Comparison of ENCODE assay signal across 14 mouse cellular contexts in the genomic region with DNA sequence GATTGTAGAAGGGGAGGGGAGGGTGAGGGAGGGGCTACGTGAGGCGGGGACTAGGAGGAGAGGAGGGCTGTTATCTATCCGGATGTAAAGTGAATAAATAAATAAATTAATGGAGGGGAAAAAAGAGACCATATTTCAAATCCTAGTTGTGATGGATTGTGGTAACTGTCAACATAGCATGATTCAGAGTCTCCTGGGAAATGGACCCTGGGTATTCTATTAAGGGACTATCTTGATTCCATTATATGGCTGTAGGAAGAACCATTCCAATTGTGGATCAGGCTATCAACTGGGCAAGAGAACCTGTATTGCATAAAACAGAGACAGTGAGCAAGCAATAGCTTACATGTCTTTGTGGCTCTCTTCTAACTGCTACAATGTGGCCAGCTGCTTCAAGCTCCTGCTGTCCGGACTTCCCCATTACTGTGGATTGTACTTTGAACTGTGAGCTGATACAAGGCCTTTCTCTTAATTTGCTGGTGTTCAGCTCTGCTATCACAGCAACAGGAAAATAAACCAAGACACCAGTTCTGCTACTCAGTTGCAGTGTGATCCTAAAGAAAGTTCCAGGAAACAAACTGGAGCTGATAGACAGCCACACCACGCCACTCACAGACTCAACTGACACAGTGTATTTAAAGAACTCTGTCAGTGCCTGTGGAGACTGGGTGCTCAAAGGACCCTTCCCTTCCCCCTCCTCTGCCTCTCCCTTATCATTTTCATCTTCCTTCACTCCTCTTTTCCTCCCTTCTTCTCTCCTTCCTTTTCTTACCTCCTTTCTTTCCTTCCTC.
DNase-seq lines count a peak whose midpoint lies in the region; ATAC-seq lines count a peak whose summit lies in the region.
"Had no signal": no experiment of that assay in that cellular context is flagged by ENCODE, and none has a peak within 500 bp of the region (broad histone marks: within the 10 kb centered on the region; RNA-seq: fewer than 3 reads in every experiment).

No protein-coding gene starts in this region.

- 17% methylated on average over 5 of the region's 5 CpGs for WGBS in liver, embryonic 13.5 days (ENCODE audit: insufficient replicate concordance)
- 39% methylated on average over 5 of the region's 5 CpGs for WGBS in stomach, embryonic 15.5 days

- no peak overlapping the region for H3K9ac ChIP-seq in liver, embryonic 13.5 days
- H3K9ac ChIP-seq in stomach, embryonic 15.5 days, result no peak overlapping the region
- H3K9ac ChIP-seq: neural tube, embryonic 12.5 days had no signal

- peak; percentile 20 to 36 for DNase-seq in kidney, postnatal 36 days
- DNase-seq in kidney, postnatal 10 days, result no peak
- no peak for DNase-seq in liver, embryonic 13.5 days
- no peak for DNase-seq in cerebellum, postnatal 14 days
- no peak for DNase-seq in cerebellum, postnatal 4 days (ENCODE audit: low spot score in 2 of 2)
- DNase-seq in cerebellum, adult 9-11 months, result no peak
- DNase-seq: cerebellum, adult 18-20 months; kidney, postnatal 25 days; midbrain, embryonic 14.5 days had no signal

- no peaks in the 10 kb centered on the region for H3K36me3 ChIP-seq in liver, embryonic 13.5 days
- no peaks in the 10 kb centered on the region for H3K36me3 ChIP-seq in stomach, embryonic 15.5 days
- H3K36me3 ChIP-seq: heart, embryonic 10.5 days; neural tube, embryonic 12.5 days had no signal

- no peak overlapping the region for H3K4me3 ChIP-seq in liver, embryonic 13.5 days (replicated peaks)
- H3K4me3 ChIP-seq in stomach, embryonic 15.5 days (replicated peaks), result no peak overlapping the region
- H3K4me3 ChIP-seq: heart, embryonic 10.5 days; left cerebral cortex, adult 2 months; neural tube, embryonic 12.5 days had no signal

- H3K4me1 ChIP-seq in liver, embryonic 13.5 days (replicated peaks), result peaks cover 48% of the 10 kb centered on the region
- peaks cover 23% of the 10 kb centered on the region; the same call in 1 of the 2 replicates for H3K4me1 ChIP-seq in stomach, embryonic 15.5 days

- ATAC-seq in common myeloid progenitor, adult 5-6 weeks (replicated peaks; ENCODE audit: low read depth, poor library complexity, severe bottlenecking), result peak; percentile 68
- ATAC-seq in liver, embryonic 13.5 days (ENCODE audit: low read depth), result peak; percentile 39; the same call in 1 of the 2 replicates
- ATAC-seq in stomach, embryonic 15.5 days (ENCODE audit: insufficient read depth, low FRiP score, low read depth), result peak; percentile 53; the same call in 1 of the 2 replicates

- no peaks in the 10 kb centered on the region for H3K27me3 ChIP-seq in liver, embryonic 13.5 days
- H3K27me3 ChIP-seq in stomach, embryonic 15.5 days (replicated peaks), result no peaks in the 10 kb centered on the region

- peak overlapping the region; percentile 69 for H3K27ac ChIP-seq in liver, embryonic 13.5 days
- 0 out of 2 replicates have a peak overlapping the region, but pooled peaks have one; percentile 44 for H3K27ac ChIP-seq in stomach, embryonic 15.5 days
- H3K27ac ChIP-seq: heart, embryonic 10.5 days; left cerebral cortex, adult 2 months; neural tube, embryonic 12.5 days had no signal

- H3K4me2 ChIP-seq in liver, embryonic 13.5 days, result no peak overlapping the region
- no peak overlapping the region for H3K4me2 ChIP-seq in stomach, embryonic 15.5 days
- H3K4me2 ChIP-seq: neural tube, embryonic 12.5 days had no signal

- H3K9me3 ChIP-seq in liver, embryonic 13.5 days (replicated peaks), result no peaks in the 10 kb centered on the region
- H3K9me3 ChIP-seq in stomach, embryonic 15.5 days, result no peaks in the 10 kb centered on the region
- H3K9me3 ChIP-seq: heart, embryonic 10.5 days; neural tube, embryonic 12.5 days had no signal

Comparison
In these comparisons a context has a peak if more than half of its experiments do, and no peak if none do; other contexts are left out.
1. DNase-seq: peak in kidney, postnatal 36 days (2 of 2); none in kidney, postnatal 10 days (single experiment), liver, embryonic 13.5 days (single experiment), cerebellum, postnatal 14 days (0 of 2), cerebellum, postnatal 4 days (0 of 2) and cerebellum, adult 9-11 months (single experiment).
2. Peak in every context shown above with its lines, with median percentiles within 50 percentile points of each other: ATAC-seq.